Mouse (Mus musculus): ENCODE measurements around the gene Tbx6. TPM values are rescaled to one million over a fixed set of nuclear protein-coding genes. Genes with fewer than 3 reads are reported as not detected.

The Tbx6 gene
- total and polyA plus RNA-seq, 3 experiments: 0.12 to 0.15 TPM; not detected in 1

- TF ChIP-seq EP300 (IDR thresholded peaks at IDR 0.05; ENCODE audit: low read depth in 1 of 2, low read length in 2 of 2) (no peak), ZMIZ1 (IDR thresholded peaks at IDR 0.05; ENCODE audit: low read depth, low read length) (peak; percentile 38; the same call in 1 of the 2 replicates), POLR2AphosphoS5 (IDR thresholded peaks at IDR 0.05; ENCODE audit: borderline replicate concordance, low read depth, low read length) (no peak)
Observed at GRCm38 (mm10) chr7:126793456-126794270, 12.4 kb downstream of the Tbx6 start (continued).

- no peak for DNase-seq (ENCODE audit: low read depth, low spot score)
- TF ChIP-seq POLR2A (IDR thresholded peaks at IDR 0.05; ENCODE audit: control insufficient read depth in 1 of 2, insufficient read depth in 1 of 2, low read depth in 1 of 2, low read length in 2 of 2, poor library complexity in 1 of 2): peak in 1 of 2 experiments; percentile 57; a peak in 2 of 4 replicates
- TF ChIP-seq JUND (IDR thresholded peaks at IDR 0.05; ENCODE audit: low read depth, low read length): no peak
- no peak for TF ChIP-seq EP300 (IDR thresholded peaks at IDR 0.05; ENCODE audit: low read depth in 1 of 2, low read length in 2 of 2)
- TF ChIP-seq POLR2AphosphoS5 (IDR thresholded peaks at IDR 0.05; ENCODE audit: borderline replicate concordance, low read depth, low read length): no peak
- TF ChIP-seq ELF1 (IDR thresholded peaks at IDR 0.05; ENCODE audit: low read depth, low read length): no peak
- no peak for TF ChIP-seq USF1 (IDR thresholded peaks at IDR 0.05; ENCODE audit: low read depth, low read length)
- TF ChIP-seq ZMIZ1 (IDR thresholded peaks at IDR 0.05; ENCODE audit: low read depth, low read length): no peak; the same call in 1 of the 2 replicates
- 0 out of 2 replicates have a peak, but pooled peaks have one; percentile 34 for TF ChIP-seq MYC (IDR thresholded peaks at IDR 0.05; ENCODE audit: low read depth, low read length)
- no peak for TF ChIP-seq MEF2A (IDR thresholded peaks at IDR 0.05; ENCODE audit: extremely low read depth, insufficient replicate concordance, low read depth, low read length, poor library complexity, severe bottlenecking)
- peak; percentile 73 for TF ChIP-seq POLR2AphosphoS2 (IDR thresholded peaks at IDR 0.05; ENCODE audit: low read length)
- no peak for TF ChIP-seq NELFE (IDR thresholded peaks at IDR 0.05; ENCODE audit: low read depth, low read length)
- no peak for TF ChIP-seq ZC3H11A (IDR thresholded peaks at IDR 0.05; ENCODE audit: low read depth, low read length)
- no peak for TF ChIP-seq RCOR1 (IDR thresholded peaks at IDR 0.05; ENCODE audit: low read depth, low read length)
- no peak for TF ChIP-seq TBP (IDR thresholded peaks at IDR 0.05; ENCODE audit: low read depth, low read length)
- no peak for TF ChIP-seq GABPA (IDR thresholded peaks at IDR 0.05; ENCODE audit: low read depth, low read length)
- TF ChIP-seq MAZ (IDR thresholded peaks at IDR 0.05; ENCODE audit: low read depth, low read length): no peak
- TF ChIP-seq RAD21 (IDR thresholded peaks at IDR 0.05; ENCODE audit: low read depth, low read length): no peak
- no peak for TF ChIP-seq USF2 (IDR thresholded peaks at IDR 0.05; ENCODE audit: borderline replicate concordance in 1 of 2, insufficient read depth in 1 of 2, low read depth in 1 of 2, low read length in 2 of 2)
- TF ChIP-seq NRF1 (IDR thresholded peaks at IDR 0.05; ENCODE audit: insufficient read depth, low read depth, low read length, poor library complexity, severe bottlenecking): no peak
- 0 out of 2 replicates have a peak, but pooled peaks have one; percentile 10 for TF ChIP-seq ETS1 (IDR thresholded peaks at IDR 0.05; ENCODE audit: low read depth, low read length)
- TF ChIP-seq MYB (IDR thresholded peaks at IDR 0.05; ENCODE audit: low read depth, low read length): 0 out of 2 replicates have a peak, but pooled peaks have one; percentile 31
- 0 out of 2 replicates have a peak, but pooled peaks have one; percentile 14 for TF ChIP-seq MAX (IDR thresholded peaks at IDR 0.05; ENCODE audit: low read length)
- no peak for TF ChIP-seq E2F4 (IDR thresholded peaks at IDR 0.05; ENCODE audit: borderline replicate concordance, low read depth, low read length)
- TF ChIP-seq TCF12 (IDR thresholded peaks at IDR 0.05; ENCODE audit: low read depth, low read length): no peak
- TF ChIP-seq HCFC1 (IDR thresholded peaks at IDR 0.05; ENCODE audit: low read depth, low read length): no peak
- no peak for TF ChIP-seq SMC3 (IDR thresholded peaks at IDR 0.05; ENCODE audit: low read depth, low read length)
- no peak for TF ChIP-seq GATA1 (IDR thresholded peaks at IDR 0.05; ENCODE audit: low read depth, low read length)
- TF ChIP-seq CTCF (IDR thresholded peaks at IDR 0.05 in 2 of 3, conservative IDR thresholded peaks at IDR 0.05 in 1 of 3; ENCODE audit: control insufficient read depth in 1 of 3, insufficient read depth in 1 of 3, low read depth in 2 of 3, low read length in 3 of 3, poor library complexity in 1 of 3, severe bottlenecking in 1 of 3): no peak
- TF ChIP-seq TAL1 (IDR thresholded peaks at IDR 0.05; ENCODE audit: low read length): no peak
- no peak for TF ChIP-seq ZNF384 (IDR thresholded peaks at IDR 0.05; ENCODE audit: low read depth, low read length)
- no peak for TF ChIP-seq KAT2A (conservative IDR thresholded peaks at IDR 0.05; ENCODE audit: low read depth, low read length)
- no peak for TF ChIP-seq UBTF (IDR thresholded peaks at IDR 0.05; ENCODE audit: borderline replicate concordance, insufficient read depth, low read depth, low read length)
- peaks cover 47% of the 10 kb centered on the region for H3K79me2 ChIP-seq (ENCODE audit: control insufficient read depth, insufficient read depth, low read length, poor library complexity)
- no peaks in the 10 kb centered on the region for H3K9me3 ChIP-seq (replicated peaks; ENCODE audit: insufficient read depth, low read length)
- peaks cover 13 to 26% of the 10 kb centered on the region in 2 experiments for H3K36me3 ChIP-seq (ENCODE audit: control insufficient read depth in 1 of 2, insufficient read depth in 2 of 2, low read length in 2 of 2)
- peak overlapping the region; percentile 15; the same call in 1 of the 2 replicates for H3K27ac ChIP-seq (ENCODE audit: control insufficient read depth, low read depth, low read length)
- H3K4me3 ChIP-seq (ENCODE audit: control insufficient read depth in 1 of 2, insufficient read depth in 1 of 2, low read depth in 2 of 2, low read length in 2 of 2): no peak overlapping the region
- no peak overlapping the region for H3K9ac ChIP-seq (ENCODE audit: control insufficient read depth, low read depth, low read length, poor library complexity, severe bottlenecking)
- H3K4me1 ChIP-seq (ENCODE audit: control insufficient read depth in 1 of 2, insufficient read depth in 2 of 2, low read length in 2 of 2): peaks cover 0 to 19% of the 10 kb centered on the region in 2 experiments; a peak in 3 of 4 replicates
- H3K27me3 ChIP-seq (ENCODE audit: control insufficient read depth in 1 of 2, insufficient read depth in 2 of 2, low read length in 2 of 2): no peaks in the 10 kb centered on the region
Observed at GRCm38 (mm10) chr7:126794271-126794605, 13.0 kb downstream of the Tbx6 start.
